Mouse (Mus musculus): Measurements from ENCODE around the gene Asb5.

DNA sequence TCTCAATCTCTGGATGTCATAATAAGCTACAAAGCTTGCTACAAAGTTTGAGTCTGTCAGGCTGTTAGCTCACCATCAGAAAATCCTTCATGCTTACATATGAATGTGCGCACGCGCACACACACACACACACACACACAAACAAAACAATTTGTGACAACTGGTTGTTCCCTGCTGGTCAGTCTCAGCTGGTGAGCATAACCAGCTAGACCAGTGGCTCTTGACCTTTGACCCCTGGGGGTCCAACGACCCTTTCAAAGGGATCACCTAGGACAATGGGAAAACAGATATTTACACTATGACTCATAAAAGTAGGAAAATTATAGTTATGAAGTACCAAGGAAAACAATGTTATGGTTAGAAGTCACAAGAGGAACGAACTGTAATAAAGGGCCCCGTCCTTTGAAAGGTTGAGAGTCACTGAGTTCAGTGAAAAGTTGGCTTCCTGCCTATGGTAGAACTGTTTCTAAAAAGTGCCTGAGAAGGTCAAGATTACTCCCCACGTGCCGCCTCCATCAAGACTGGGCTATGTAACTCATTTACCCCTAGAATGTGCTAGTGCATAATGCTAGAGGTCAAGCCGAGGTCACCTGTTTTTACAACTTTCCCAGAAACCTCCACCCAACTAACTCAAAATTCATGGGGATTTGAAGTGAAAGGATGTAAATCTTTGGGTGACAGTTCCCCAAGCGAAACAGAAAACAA lies 10.5 kb upstream of the Asb5 start:
- no peak for TF ChIP-seq CTCF (IDR thresholded peaks at IDR 0.05; ENCODE audit: low read depth)
- no peak for TF ChIP-seq EP300 (IDR thresholded peaks at IDR 0.05; ENCODE audit: low read depth)

Measured in liver, embryonic 14.5 days (tissue).